Mouse (Mus musculus) erythroblast, embryonic 14.5 days (primary cell): ENCODE results near the gene P4ha2.

Source experiments
- GATA1 ChIP-seq: IDR thresholded peaks from 2 replicates; pipeline ENCODE4 v1.6.1; 2012; ENCODE audit warnings: low read length, inconsistent platforms, mixed read lengths
- TAL1 ChIP-seq: IDR thresholded peaks from 3 replicates; pipeline ENCODE4 v1.6.1; 2012; ENCODE audit warnings: low read length, inconsistent platforms, mixed read lengths

DNA sequence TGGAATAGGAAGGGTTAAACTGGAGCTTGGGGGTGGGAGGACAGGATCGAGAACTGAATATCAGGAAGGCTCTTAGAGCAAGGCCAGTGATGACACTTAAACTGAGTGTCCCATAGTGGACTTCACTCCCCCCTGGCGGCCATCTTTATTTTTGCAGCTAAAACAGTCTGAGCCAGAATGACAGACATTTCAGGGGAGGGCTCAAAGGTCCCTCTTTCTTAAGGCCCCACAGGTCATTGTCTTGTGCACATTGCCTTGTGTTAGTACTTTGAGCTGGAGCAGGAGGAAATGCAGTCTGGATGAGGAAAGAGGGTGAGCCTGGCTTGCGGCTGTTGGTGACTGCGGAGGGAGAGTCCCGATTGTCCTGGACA, 11.0 kb upstream of the P4ha2 start:
- no peak for TF ChIP-seq GATA1
- TF ChIP-seq TAL1: no peak
